Comparison of ENCODE assay signal across 20 mouse cellular contexts in genomic region chr9:62007028-62007427, GRCm38 (mm10). TPM values are rescaled to one million over a fixed set of nuclear protein-coding genes. Genes with fewer than 3 reads are reported as not detected.
DNase-seq lines count a peak whose midpoint lies in the region; ATAC-seq and TF ChIP-seq lines count a peak whose summit lies in the region.
"Had no signal": no experiment of that assay in that cellular context is flagged by ENCODE, and none has a peak within 500 bp of the region (broad histone marks: within the 10 kb centered on the region; RNA-seq: fewer than 3 reads in every experiment).

No protein-coding gene starts in this region.

- no peaks in the 10 kb centered on the region for H3K27me3 ChIP-seq in embryonic facial prominence, embryonic 13.5 days
- H3K27me3 ChIP-seq in embryonic facial prominence, embryonic 10.5 days (replicated peaks; ENCODE audit: low read depth, poor library complexity, severe bottlenecking): peaks cover 14% of the 10 kb centered on the region
- H3K27me3 ChIP-seq in kidney, embryonic 14.5 days (ENCODE audit: control insufficient read depth, insufficient read depth, low read length): no peaks in the 10 kb centered on the region
- H3K27me3 ChIP-seq in lung, postnatal 0 days (replicated peaks; ENCODE audit: insufficient read depth, low read length): no peaks in the 10 kb centered on the region
- H3K27me3 ChIP-seq in midbrain, embryonic 13.5 days: no peaks in the 10 kb centered on the region
- H3K27me3 ChIP-seq: forebrain, embryonic 15.5 days; liver, embryonic 15.5 days; neural tube, embryonic 13.5 days; Patski had no signal

- no peak for ATAC-seq in embryonic facial prominence, embryonic 13.5 days (ENCODE audit: insufficient number of reproducible peaks, insufficient read depth, low FRiP score, low TSS enrichment, low read depth)
- ATAC-seq in kidney, embryonic 14.5 days (ENCODE audit: low FRiP score, low TSS enrichment): no peak
- ATAC-seq in lung, postnatal 0 days: peak; percentile 69
- no peak for ATAC-seq in midbrain, embryonic 13.5 days
- ATAC-seq: forebrain, embryonic 15.5 days; Patski had no signal

- H3K36me3 ChIP-seq in embryonic facial prominence, embryonic 13.5 days: no peaks in the 10 kb centered on the region
- no peaks in the 10 kb centered on the region for H3K36me3 ChIP-seq in embryonic facial prominence, embryonic 10.5 days (replicated peaks)
- no peaks in the 10 kb centered on the region for H3K36me3 ChIP-seq in kidney, embryonic 14.5 days (ENCODE audit: control insufficient read depth, insufficient read depth, low read length)
- H3K36me3 ChIP-seq in lung, postnatal 0 days (ENCODE audit: insufficient read depth, low read length): no peaks in the 10 kb centered on the region
- no peaks in the 10 kb centered on the region for H3K36me3 ChIP-seq in midbrain, embryonic 13.5 days
- H3K36me3 ChIP-seq: forebrain, embryonic 15.5 days; heart, embryonic 13.5 days; liver, embryonic 15.5 days; neural tube, embryonic 13.5 days had no signal

- no peaks in the 10 kb centered on the region for H3K4me1 ChIP-seq in embryonic facial prominence, embryonic 13.5 days
- peaks cover 13% of the 10 kb centered on the region for H3K4me1 ChIP-seq in embryonic facial prominence, embryonic 10.5 days
- H3K4me1 ChIP-seq in kidney, embryonic 14.5 days (ENCODE audit: control insufficient read depth, insufficient read depth, low read length): 0 out of 2 replicates have a peak, but pooled peaks cover 9% of the 10 kb centered on the region
- H3K4me1 ChIP-seq in lung, postnatal 0 days (ENCODE audit: insufficient read depth, low read depth, low read length): no peaks in the 10 kb centered on the region
- H3K4me1 ChIP-seq in midbrain, embryonic 13.5 days (replicated peaks): peaks cover 18% of the 10 kb centered on the region

- no peak overlapping the region for H3K4me2 ChIP-seq in embryonic facial prominence, embryonic 13.5 days
- no peak overlapping the region for H3K4me2 ChIP-seq in kidney, embryonic 14.5 days (replicated peaks; ENCODE audit: low read depth, low read length)
- no peak overlapping the region for H3K4me2 ChIP-seq in lung, postnatal 0 days (replicated peaks; ENCODE audit: low read depth, low read length)
- no peak overlapping the region for H3K4me2 ChIP-seq in midbrain, embryonic 13.5 days (replicated peaks)
- H3K4me2 ChIP-seq: forebrain, embryonic 15.5 days; heart, embryonic 13.5 days; hindbrain, embryonic 14.5 days; liver, embryonic 15.5 days; neural tube, embryonic 13.5 days had no signal

- no peaks in the 10 kb centered on the region for H3K9me3 ChIP-seq in embryonic facial prominence, embryonic 13.5 days
- H3K9me3 ChIP-seq in embryonic facial prominence, embryonic 10.5 days: no peaks in the 10 kb centered on the region
- no peaks in the 10 kb centered on the region for H3K9me3 ChIP-seq in kidney, embryonic 14.5 days (ENCODE audit: control insufficient read depth, low read length)
- no peaks in the 10 kb centered on the region for H3K9me3 ChIP-seq in lung, postnatal 0 days (ENCODE audit: low read length)
- H3K9me3 ChIP-seq in midbrain, embryonic 13.5 days: no peaks in the 10 kb centered on the region
- H3K9me3 ChIP-seq: forebrain, embryonic 15.5 days; heart, embryonic 13.5 days; liver, embryonic 15.5 days; neural tube, embryonic 13.5 days had no signal

- 61% methylated on average over 4 of the region's 4 CpGs for WGBS in embryonic facial prominence, embryonic 13.5 days
- 61% methylated on average over 4 of the region's 4 CpGs for WGBS in embryonic facial prominence, embryonic 10.5 days
- WGBS in kidney, embryonic 14.5 days: 43% methylated on average over 4 of the region's 4 CpGs
- WGBS in lung, postnatal 0 days: 39% methylated on average over 4 of the region's 4 CpGs
- WGBS in midbrain, embryonic 13.5 days: 67% methylated on average over 4 of the region's 4 CpGs

- no peak for TF ChIP-seq CTCF in lung, postnatal 0 days (IDR thresholded peaks at IDR 0.05)

- H3K4me3 ChIP-seq in embryonic facial prominence, embryonic 13.5 days: no peak overlapping the region
- no peak overlapping the region for H3K4me3 ChIP-seq in embryonic facial prominence, embryonic 10.5 days
- no peak overlapping the region for H3K4me3 ChIP-seq in kidney, embryonic 14.5 days (ENCODE audit: low read length)
- H3K4me3 ChIP-seq in lung, postnatal 0 days (ENCODE audit: low read depth, low read length): no peak overlapping the region
- no peak overlapping the region for H3K4me3 ChIP-seq in midbrain, embryonic 13.5 days (replicated peaks)
- H3K4me3 ChIP-seq: forebrain, embryonic 15.5 days; heart, embryonic 13.5 days; layer of hippocampus, adult 2 months; liver, embryonic 15.5 days; neural tube, embryonic 13.5 days had no signal

- H3K27ac ChIP-seq in embryonic facial prominence, embryonic 13.5 days: no peak overlapping the region
- H3K27ac ChIP-seq in embryonic facial prominence, embryonic 10.5 days (replicated peaks): no peak overlapping the region
- H3K27ac ChIP-seq in kidney, embryonic 14.5 days (ENCODE audit: low read depth, low read length): peak overlapping the region; percentile 19; the same call in 1 of the 2 replicates
- H3K27ac ChIP-seq in lung, postnatal 0 days (ENCODE audit: low read length): no peak overlapping the region
- no peak overlapping the region for H3K27ac ChIP-seq in midbrain, embryonic 13.5 days
- H3K27ac ChIP-seq: forebrain, embryonic 15.5 days; heart, embryonic 13.5 days; hindbrain, embryonic 14.5 days; layer of hippocampus, adult 2 months; liver, embryonic 15.5 days; neural tube, embryonic 13.5 days had no signal

- TF ChIP-seq EP300 in lung, postnatal 0 days (IDR thresholded peaks at IDR 0.05): no peak

- no peak for DNase-seq in embryonic facial prominence, embryonic 10.5 days (ENCODE audit: low spot score)
- no peak for DNase-seq in kidney, postnatal 25 days
- DNase-seq in lung, postnatal 0 days (ENCODE audit: low spot score): no peak
- no peak for DNase-seq in lung, postnatal 14 days
- DNase-seq in adrenal gland, adult (ENCODE audit: inconsistent age in 2 of 2, low spot score in 1 of 2): no peak
- DNase-seq: adrenal gland, postnatal 14 days; cerebellum, adult 11 months; cerebellum, postnatal 10 days; layer of hippocampus, postnatal 36 days; midbrain, embryonic 14.5 days had no signal

- H3K9ac ChIP-seq in embryonic facial prominence, embryonic 13.5 days: 0 out of 2 replicates have a peak overlapping the region, but pooled peaks have one; percentile 0
- peak overlapping the region; percentile 28; the same call in 1 of the 2 replicates for H3K9ac ChIP-seq in kidney, embryonic 14.5 days (ENCODE audit: low read depth, low read length)
- H3K9ac ChIP-seq in lung, postnatal 0 days (replicated peaks; ENCODE audit: low read depth): no peak overlapping the region
- H3K9ac ChIP-seq in midbrain, embryonic 13.5 days (replicated peaks): no peak overlapping the region
- H3K9ac ChIP-seq: forebrain, embryonic 15.5 days; heart, embryonic 13.5 days; hindbrain, embryonic 14.5 days; liver, embryonic 15.5 days; neural tube, embryonic 13.5 days had no signal

RNA-seq across cellular contexts. Expression of gene Paqr5, which starts 19.6 kb away (rescaled TPM):
- 3.4 and 4.3 TPM in 2 replicates for polyA plus RNA-seq in embryonic facial prominence, embryonic 13.5 days (2015; fragmentation: Nextera tagmentation; extraction: Ambion mirVana)
- 1.2 TPM in 2 replicates for polyA plus RNA-seq in embryonic facial prominence, embryonic 10.5 days (2016; fragmentation: Nextera tagmentation; extraction: Ambion mirVana)
- polyA plus RNA-seq in kidney, embryonic 14.5 days (2014; fragmentation: Nextera tagmentation; extraction: Ambion mirVana): 11.0 and 17.0 TPM in 2 replicates
- 8.7 and 10.5 TPM in 2 replicates for polyA plus RNA-seq in lung, postnatal 0 days (2015; fragmentation: Nextera tagmentation; extraction: Ambion mirVana)
- polyA plus RNA-seq in midbrain, embryonic 13.5 days (2015; fragmentation: Nextera tagmentation; extraction: Ambion mirVana): 0.39 and 0.75 TPM in 2 replicates

Comparison
In these comparisons a context has a peak if more than half of its experiments do, and no peak if none do; other contexts are left out.
1. H3K9ac ChIP-seq: peak in embryonic facial prominence, embryonic 13.5 days (single experiment) and kidney, embryonic 14.5 days (single experiment); none in lung, postnatal 0 days (single experiment) and midbrain, embryonic 13.5 days (single experiment).